Mouse (Mus musculus) ovary, postnatal 14 days (tissue): ENCODE measurements around the gene Nt5c2.

Experiments
- DNase-seq: peaks from one replicate; pipeline ENCODE4 v3.0.0; 2022; ENCODE audit warnings: low spot score

Nt5c2 gene

DNA sequence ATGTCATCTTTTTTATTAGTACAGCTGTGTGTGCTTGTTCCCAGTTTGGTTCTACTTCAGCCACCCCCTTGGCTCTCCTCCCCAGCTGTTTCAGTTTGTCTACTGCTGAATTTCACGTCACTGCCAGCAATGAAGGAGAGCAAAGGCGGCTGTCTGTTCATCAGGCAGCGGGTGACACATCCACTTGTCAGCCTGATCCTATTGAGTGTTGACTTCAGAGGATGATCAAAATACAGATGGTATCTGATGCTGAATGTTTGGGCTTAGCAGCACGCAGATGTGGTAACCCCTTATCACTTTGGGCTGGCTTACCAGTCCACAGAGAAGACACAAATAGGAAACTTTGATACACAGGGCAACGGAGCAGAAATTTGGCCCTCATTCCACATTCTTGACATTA lies 168.5 kb downstream of the Nt5c2 start:
- DNase-seq, result no peak

DNA sequence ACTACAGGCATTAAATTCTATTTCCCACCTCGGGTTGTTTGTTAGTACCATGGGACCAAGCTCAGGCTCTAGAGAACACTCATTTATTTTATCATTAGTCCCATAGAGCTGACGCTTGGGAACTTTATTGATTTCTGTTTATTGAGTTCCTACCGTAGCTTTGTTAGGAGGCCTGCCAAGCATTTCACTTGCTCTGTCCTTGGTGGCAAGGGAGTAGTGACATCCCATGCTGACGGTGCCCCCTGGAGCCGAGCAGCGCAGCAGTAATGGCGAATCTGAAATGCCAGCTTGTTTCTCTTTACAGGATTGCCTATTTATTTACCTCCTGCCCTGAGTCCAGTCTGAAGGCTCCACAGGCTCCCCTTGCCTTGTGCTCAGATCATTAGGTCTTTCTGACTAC lies 168.9 kb downstream of the Nt5c2 start:
- DNase-seq, result no peak

DNA sequence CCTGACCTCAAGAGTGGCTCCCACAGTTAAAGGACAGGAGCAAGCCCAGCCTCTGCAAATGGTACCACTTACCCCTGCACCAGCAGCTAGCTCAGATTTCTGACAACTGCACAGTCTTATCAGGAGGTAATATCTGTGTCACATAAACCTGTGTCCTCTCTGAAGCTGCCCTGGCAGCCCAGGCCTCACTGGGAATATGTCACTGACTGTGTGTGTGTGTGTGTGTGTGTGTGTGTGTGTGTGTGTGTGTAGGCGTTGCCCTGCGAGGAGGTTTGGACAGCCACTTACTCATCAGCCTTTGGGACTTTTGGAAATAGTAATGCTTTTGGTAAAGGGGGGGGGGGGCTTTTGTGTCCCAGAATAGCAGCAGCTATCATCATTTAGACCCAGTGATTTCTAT lies 171.9 kb downstream of the Nt5c2 start:
- DNase-seq, result no peak

DNA sequence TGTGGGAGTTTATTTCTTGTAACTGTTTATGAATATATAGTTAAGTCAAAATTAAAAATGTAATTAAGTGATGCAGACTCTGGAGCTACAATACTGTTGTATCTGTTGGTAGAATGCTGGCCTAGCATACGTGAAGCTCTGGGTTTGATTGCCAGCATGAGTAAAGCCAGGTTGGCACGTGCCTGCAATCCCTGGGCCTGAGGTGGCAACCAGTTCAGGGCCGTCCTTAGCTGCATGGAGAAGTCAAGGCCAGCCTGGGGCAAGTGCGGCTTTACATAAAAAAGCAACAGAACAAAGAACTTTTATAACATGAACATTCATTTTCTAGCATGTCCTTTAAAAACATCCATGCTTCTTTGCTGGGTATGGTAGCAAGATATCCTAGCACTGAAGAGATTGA lies 173.9 kb downstream of the Nt5c2 start:
- no peak for DNase-seq

DNA sequence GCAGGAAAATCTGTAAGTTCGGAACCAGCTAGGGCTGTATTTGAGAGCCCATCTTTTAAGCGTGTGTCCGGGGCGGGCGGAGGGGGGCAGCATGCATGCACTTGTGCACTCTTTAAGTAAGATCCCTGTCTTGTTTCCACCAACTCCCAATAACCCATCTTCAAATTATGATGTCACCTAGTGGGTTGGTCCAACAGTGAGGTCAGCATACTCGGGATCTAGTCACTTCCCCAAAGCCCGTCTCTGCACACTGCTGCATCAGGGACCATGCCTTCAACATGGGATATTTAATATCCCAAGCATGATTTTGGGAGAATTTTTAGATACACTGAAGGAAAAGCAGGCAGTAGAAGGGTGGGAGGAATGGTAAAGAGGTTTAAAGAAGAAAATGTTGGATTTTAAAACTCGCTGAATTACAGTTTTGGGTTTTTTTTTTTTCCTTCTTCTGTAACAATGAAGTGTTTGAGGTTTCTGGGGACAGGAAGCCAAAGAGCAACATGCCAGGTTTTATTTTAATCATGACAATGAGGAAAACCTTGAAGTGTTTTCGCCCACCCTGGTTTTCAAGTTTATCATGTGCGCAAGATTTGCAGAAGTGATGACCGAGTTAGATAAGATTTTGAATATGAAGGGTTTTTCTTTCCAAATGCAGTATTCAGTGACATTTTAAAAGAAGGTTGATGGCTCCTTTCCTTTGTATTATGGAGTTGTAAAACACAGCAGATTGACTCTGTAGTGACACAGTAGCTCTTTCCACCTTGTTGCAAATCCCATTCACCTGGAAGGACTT lies 177.5 kb downstream of the Nt5c2 start:
- no peak for DNase-seq

DNA sequence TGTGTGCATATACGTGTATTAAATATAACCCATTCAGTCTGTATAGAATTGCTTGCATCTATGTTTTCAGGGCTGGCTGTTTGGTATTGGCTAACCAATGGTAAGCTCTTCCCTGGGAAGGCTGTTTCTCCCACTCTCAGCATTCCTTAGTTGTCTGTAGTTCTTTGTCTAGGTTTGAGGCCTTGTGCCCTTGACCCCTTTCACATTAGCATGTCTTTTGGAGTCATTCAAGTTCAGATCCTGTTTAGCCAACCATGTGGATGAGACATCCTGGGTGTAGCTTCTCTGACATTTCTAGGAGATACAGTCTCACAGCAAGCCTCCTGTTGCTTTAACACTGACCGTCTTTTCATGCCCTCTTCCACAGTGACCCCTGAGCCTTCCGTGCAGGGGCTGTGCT lies 178.9 kb downstream of the Nt5c2 start:
- no peak for DNase-seq

DNA sequence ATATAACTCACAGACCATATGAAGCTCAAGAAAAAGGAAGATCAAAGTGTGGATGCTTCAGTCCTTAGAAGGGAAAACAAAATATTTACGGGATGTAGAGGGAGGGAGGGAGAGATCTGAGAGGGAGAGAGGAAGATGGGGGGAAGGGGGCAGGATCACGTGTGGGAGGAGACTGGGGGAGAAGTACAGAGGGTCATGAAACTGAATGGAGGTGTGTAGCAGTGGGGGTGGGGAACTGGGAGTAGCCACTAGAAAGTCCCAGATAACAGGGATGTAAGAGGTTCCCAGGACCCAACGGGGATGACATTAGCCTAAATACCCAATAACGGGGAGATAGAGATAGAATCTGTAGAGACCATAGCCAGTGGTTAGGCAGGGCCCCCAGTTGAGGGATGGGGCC lies 179.6 kb downstream of the Nt5c2 start:
- no peak for DNase-seq

DNA sequence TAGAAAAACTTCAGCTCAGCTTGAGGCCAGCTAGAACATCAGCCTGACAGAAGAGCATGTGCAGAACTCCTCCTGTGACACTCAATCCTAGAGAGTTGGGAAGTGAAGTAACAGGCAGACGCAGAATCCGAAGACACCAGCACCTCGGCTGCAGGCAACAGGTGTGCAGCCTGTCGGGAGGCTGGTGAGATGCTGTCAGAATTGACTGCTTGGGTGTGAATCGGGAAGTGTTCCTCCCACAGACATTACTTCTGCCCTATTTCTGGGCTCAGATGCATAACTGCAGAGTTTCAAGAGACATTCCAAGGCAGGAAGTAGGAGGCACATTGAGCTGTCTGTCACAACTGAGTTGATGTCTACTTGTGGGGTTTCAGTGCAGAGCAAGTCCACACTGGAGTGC lies 180.7 kb downstream of the Nt5c2 start:
- DNase-seq, result no peak
